Mouse (Mus musculus) embryonic facial prominence, embryonic 13.5 days (tissue): ENCODE measurements around the gene Fam19a4. TPM values are rescaled to one million over a fixed set of nuclear protein-coding genes. Genes with fewer than 3 reads are reported as not detected.

Source experiments
- ATAC-seq: fragments of 200-750 bp; cut with Nextera tagmentation; 2 replicates; pipeline ENCODE4 v1.8.0; 2017; ENCODE audit warnings: low read depth; ENCODE audit not compliant: insufficient number of reproducible peaks, insufficient read depth, low FRiP score, low TSS enrichment
- H3K27ac ChIP-seq: fragments of 300-500 bp; sonication (generic); 2 replicates; pipeline ENCODE4 v1.5.1; 2015; ENCODE audit warnings: moderate library complexity, mild to moderate bottlenecking, inconsistent platforms
- H3K27me3 ChIP-seq: fragments of 300-500 bp; sonication (generic); 2 replicates; pipeline ENCODE4 v1.6.1; 2015; ENCODE audit warnings: mild to moderate bottlenecking, inconsistent platforms
- H3K36me3 ChIP-seq: fragments of 300-500 bp; sonication (generic); 2 replicates; pipeline ENCODE4 v1.6.1; 2015; ENCODE audit warnings: mild to moderate bottlenecking, inconsistent platforms
- H3K4me1 ChIP-seq: fragments of 300-500 bp; sonication (generic); 2 replicates; pipeline ENCODE4 v1.6.1; 2015; ENCODE audit warnings: inconsistent platforms
- H3K4me2 ChIP-seq: fragments of 300-500 bp; sonication (generic); 2 replicates; pipeline ENCODE4 v1.6.1; 2015; ENCODE audit warnings: moderate library complexity, mild to moderate bottlenecking, inconsistent platforms
- H3K4me3 ChIP-seq: fragments of 300-500 bp; sonication (generic); 2 replicates; pipeline ENCODE4 v1.5.1; 2015; ENCODE audit warnings: mild to moderate bottlenecking, inconsistent platforms
- H3K9ac ChIP-seq: fragments of 300-500 bp; sonication (generic); 2 replicates; pipeline ENCODE4 v1.6.1; 2015; ENCODE audit warnings: mild to moderate bottlenecking, inconsistent platforms
- H3K9me3 ChIP-seq: fragments of 300-500 bp; sonication (generic); 2 replicates; pipeline ENCODE4 v1.6.1; 2016; ENCODE audit warnings: inconsistent platforms
- WGBS: fragments of 180-500 bp; shearing (Covaris S2); methylation state at CpG from one replicate; pipeline ENCODE4 v1.1.7; 2015; ENCODE audit warnings: mixed read lengths; 5-methylcytosine and 5-hydroxymethylcytosine counted together
- polyA plus RNA-seq: library from polyadenylated mRNA; unstranded; fragments of >200 nt; fragmentation: Nextera tagmentation; extraction: Ambion mirVana; gene quantifications from 2 replicates; pipeline ENCODE4 v1.2.1, GENCODE M21; 2015

Gene Fam19a4
- polyA plus RNA-seq, 1 experiment from 2014 or later = 0.63 TPM

- WGBS = 79% methylated on average over 4 of the region's 4 CpGs
- Histone ChIP-seq H3K4me1 (no peaks in the 10 kb centered on the region), H3K9me3 (no peaks in the 10 kb centered on the region), H3K4me3 (no peak overlapping the region), H3K9ac (no peak overlapping the region), H3K27ac (no peak overlapping the region), H3K4me2 (no peak overlapping the region), H3K36me3 (no peaks in the 10 kb centered on the region), H3K27me3 (no peaks in the 10 kb centered on the region)
- ATAC-seq = no peak
Observed at GRCm38 (mm10) chr6:97046541-97046940, 13.7 kb downstream of the Fam19a4 start.

GRCm38 (mm10) chr6:97027110-97027677 lies 33.0 kb downstream of the Fam19a4 start:
- no peaks in the 10 kb centered on the region for H3K36me3 ChIP-seq
- H3K4me1 ChIP-seq = no peaks in the 10 kb centered on the region
- WGBS = 36% methylated on average over 5 of the region's 5 CpGs
- H3K9me3 ChIP-seq = no peaks in the 10 kb centered on the region
- no peak overlapping the region for H3K27ac ChIP-seq
- H3K4me2 ChIP-seq = no peak overlapping the region
- no peak overlapping the region for H3K4me3 ChIP-seq
- H3K9ac ChIP-seq = no peak overlapping the region
- H3K27me3 ChIP-seq = peaks cover 13% of the 10 kb centered on the region; the same call in 1 of the 2 replicates
- ATAC-seq = no peak

DNA sequence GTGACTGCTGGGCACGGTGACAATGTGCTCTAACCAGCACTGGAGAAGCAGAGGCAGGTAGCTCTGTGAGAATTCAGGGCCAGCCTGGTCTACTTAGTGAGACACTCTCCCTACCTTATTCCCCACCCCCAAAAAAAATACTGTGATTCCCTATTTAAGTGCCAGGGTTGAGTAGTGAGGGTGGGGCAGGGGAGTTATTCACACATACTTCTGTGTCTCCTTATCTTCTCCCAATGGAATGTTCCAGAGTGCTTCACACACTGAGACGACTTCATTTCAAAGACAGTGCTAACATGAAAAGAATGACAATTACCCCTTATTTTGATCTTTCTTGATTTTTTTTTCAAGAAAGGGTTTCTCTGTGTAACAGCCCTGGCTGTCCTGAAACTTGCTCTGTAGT lies 40.9 kb downstream of the Fam19a4 start:
- 47% methylated on average over 2 of the region's 2 CpGs for WGBS
- no peaks in the 10 kb centered on the region for H3K27me3 ChIP-seq
- H3K9me3 ChIP-seq = no peaks in the 10 kb centered on the region
- H3K27ac ChIP-seq = no peak overlapping the region
- no peak overlapping the region for H3K4me2 ChIP-seq
- H3K36me3 ChIP-seq = no peaks in the 10 kb centered on the region
- no peak overlapping the region for H3K9ac ChIP-seq
- H3K4me3 ChIP-seq = no peak overlapping the region
- no peak for ATAC-seq
- H3K4me1 ChIP-seq = no peaks in the 10 kb centered on the region

GRCm38 (mm10) chr6:97016711-97017110 lies 43.5 kb downstream of the Fam19a4 start:
- WGBS = 59% methylated on average over 1 of the region's 1 CpGs
- Histone ChIP-seq H3K4me1 (no peaks in the 10 kb centered on the region), H3K27ac (no peak overlapping the region), H3K27me3 (no peaks in the 10 kb centered on the region), H3K9ac (no peak overlapping the region), H3K4me2 (no peak overlapping the region), H3K4me3 (no peak overlapping the region), H3K9me3 (no peaks in the 10 kb centered on the region), H3K36me3 (no peaks in the 10 kb centered on the region)
- no peak for ATAC-seq

- Histone ChIP-seq H3K9me3 (no peaks in the 10 kb centered on the region), H3K4me3 (no peak overlapping the region), H3K27me3 (no peaks in the 10 kb centered on the region), H3K36me3 (no peaks in the 10 kb centered on the region), H3K4me1 (no peaks in the 10 kb centered on the region), H3K4me2 (no peak overlapping the region), H3K9ac (no peak overlapping the region), H3K27ac (no peak overlapping the region)
- ATAC-seq = no peak
- WGBS = 69% methylated on average over 3 of the region's 3 CpGs
Observed at GRCm38 (mm10) chr6:97016018-97016417, 44.2 kb downstream of the Fam19a4 start.

GRCm38 (mm10) chr6:97006513-97007094 lies 53.6 kb downstream of the Fam19a4 start:
- no peak overlapping the region for H3K9ac ChIP-seq
- 42% methylated on average over 8 of the region's 8 CpGs for WGBS
- peaks cover 9% of the 10 kb centered on the region for H3K27me3 ChIP-seq
- H3K27ac ChIP-seq = no peak overlapping the region
- no peaks in the 10 kb centered on the region for H3K9me3 ChIP-seq
- no peak overlapping the region for H3K4me2 ChIP-seq
- H3K36me3 ChIP-seq = no peaks in the 10 kb centered on the region
- H3K4me3 ChIP-seq = no peak overlapping the region
- H3K4me1 ChIP-seq = no peaks in the 10 kb centered on the region
- ATAC-seq = no peak

DNA sequence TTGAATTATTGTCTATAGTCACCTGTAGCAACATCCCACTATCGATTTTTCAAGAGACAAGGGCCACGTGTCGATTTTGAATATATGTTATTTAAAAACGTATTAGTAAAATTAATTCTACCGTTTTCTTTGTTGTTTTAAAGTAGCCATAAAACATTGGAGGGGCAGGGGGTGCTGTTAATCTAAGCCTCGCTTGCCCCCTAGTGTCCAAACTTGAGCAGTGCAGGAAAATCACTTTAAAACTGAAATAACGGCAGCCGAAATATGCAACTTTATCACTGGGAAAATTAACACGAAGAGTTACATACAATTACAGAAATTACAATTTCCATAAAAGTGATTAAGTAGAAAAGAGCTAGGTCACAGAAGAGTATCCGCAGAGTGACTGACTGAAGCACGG lies 55.2 kb downstream of the Fam19a4 start:
- no peak overlapping the region for H3K27ac ChIP-seq
- H3K9me3 ChIP-seq = no peaks in the 10 kb centered on the region
- 22% methylated on average over 11 of the region's 11 CpGs for WGBS
- no peak overlapping the region for H3K4me3 ChIP-seq
- no peak for ATAC-seq
- no peak overlapping the region for H3K4me2 ChIP-seq
- no peak overlapping the region for H3K9ac ChIP-seq
- no peaks in the 10 kb centered on the region for H3K4me1 ChIP-seq
- no peaks in the 10 kb centered on the region for H3K36me3 ChIP-seq
- peaks cover 9% of the 10 kb centered on the region for H3K27me3 ChIP-seq

GRCm38 (mm10) chr6:96995556-96996159 lies 64.6 kb downstream of the Fam19a4 start:
- Histone ChIP-seq H3K27me3 (no peaks in the 10 kb centered on the region), H3K27ac (no peak overlapping the region), H3K9ac (no peak overlapping the region), H3K4me3 (no peak overlapping the region), H3K36me3 (no peaks in the 10 kb centered on the region), H3K9me3 (no peaks in the 10 kb centered on the region), H3K4me1 (no peaks in the 10 kb centered on the region), H3K4me2 (no peak overlapping the region)
- no peak for ATAC-seq
- WGBS = 85% methylated on average over 7 of the region's 7 CpGs

- no peak overlapping the region for H3K9ac ChIP-seq
- H3K36me3 ChIP-seq = no peaks in the 10 kb centered on the region
- H3K4me1 ChIP-seq = no peaks in the 10 kb centered on the region
- no peak overlapping the region for H3K27ac ChIP-seq
- H3K4me2 ChIP-seq = no peak overlapping the region
- H3K4me3 ChIP-seq = no peak overlapping the region
- no peak for ATAC-seq
- WGBS = 75% methylated on average over 1 of the region's 1 CpGs
- H3K27me3 ChIP-seq = no peaks in the 10 kb centered on the region
- no peaks in the 10 kb centered on the region for H3K9me3 ChIP-seq
Observed at GRCm38 (mm10) chr6:96991741-96992140, 68.5 kb downstream of the Fam19a4 start.

DNA sequence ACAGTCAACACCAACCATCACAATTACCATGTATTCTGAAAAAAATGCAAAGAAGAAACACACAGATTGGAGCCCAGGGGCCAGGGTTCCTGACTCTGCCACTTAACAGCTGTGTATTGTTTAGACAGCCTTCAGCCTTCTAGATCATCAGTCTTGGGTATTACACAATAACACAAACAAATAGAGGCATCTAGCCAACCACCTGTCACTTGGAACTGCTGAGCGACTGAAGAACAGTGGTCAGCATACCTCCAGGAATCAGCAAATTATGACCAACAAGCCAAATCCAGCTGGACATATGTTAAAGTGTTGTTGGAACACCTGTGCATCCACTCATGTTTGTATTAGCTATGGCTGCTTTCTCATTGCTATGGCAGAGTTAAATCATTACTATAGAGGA lies 82.7 kb downstream of the Fam19a4 start:
- ATAC-seq = no peak
- H3K4me3 ChIP-seq = no peak overlapping the region
- H3K4me1 ChIP-seq = no peaks in the 10 kb centered on the region
- H3K27ac ChIP-seq = no peak overlapping the region
- H3K4me2 ChIP-seq = no peak overlapping the region
- no peaks in the 10 kb centered on the region for H3K9me3 ChIP-seq
- H3K36me3 ChIP-seq = no peaks in the 10 kb centered on the region
- no peaks in the 10 kb centered on the region for H3K27me3 ChIP-seq
- WGBS = 97% methylated on average over 1 of the region's 1 CpGs
- H3K9ac ChIP-seq = no peak overlapping the region

- no peak overlapping the region for H3K4me2 ChIP-seq
- H3K4me3 ChIP-seq = no peak overlapping the region
- no peaks in the 10 kb centered on the region for H3K4me1 ChIP-seq
- no peak overlapping the region for H3K27ac ChIP-seq
- H3K27me3 ChIP-seq = no peaks in the 10 kb centered on the region
- no peaks in the 10 kb centered on the region for H3K36me3 ChIP-seq
- no peak for ATAC-seq
- 64% methylated on average over 2 of the region's 2 CpGs for WGBS
- no peaks in the 10 kb centered on the region for H3K9me3 ChIP-seq
- H3K9ac ChIP-seq = no peak overlapping the region
Observed at GRCm38 (mm10) chr6:96944796-96945195, 115.4 kb downstream of the Fam19a4 start.

GRCm38 (mm10) chr6:96935776-96936175 lies 124.4 kb downstream of the Fam19a4 start:
- no peak overlapping the region for H3K4me2 ChIP-seq
- H3K27ac ChIP-seq = no peak overlapping the region
- H3K9ac ChIP-seq = no peak overlapping the region
- H3K4me3 ChIP-seq = no peak overlapping the region
- H3K27me3 ChIP-seq = no peaks in the 10 kb centered on the region
- ATAC-seq = no peak
- WGBS = 75% methylated on average over 1 of the region's 1 CpGs
- H3K36me3 ChIP-seq = no peaks in the 10 kb centered on the region
- H3K4me1 ChIP-seq = no peaks in the 10 kb centered on the region
- no peaks in the 10 kb centered on the region for H3K9me3 ChIP-seq
